Mouse (Mus musculus) heart, embryonic 12.5 days (tissue): ENCODE results near the gene Gucy1b1. TPM values are rescaled to one million over a fixed set of nuclear protein-coding genes. Genes with fewer than 3 reads are reported as not detected.

Source experiments
- ATAC-seq: fragments of 200-750 bp; cut with Nextera tagmentation; 2 replicates; pipeline ENCODE4 v1.8.0; 2017; ENCODE audit warnings: moderate TSS enrichment, moderate library complexity; ENCODE audit not compliant: insufficient number of reproducible peaks, low FRiP score
- H3K27ac ChIP-seq: fragments of 300-500 bp; sonication (generic); 2 replicates; pipeline ENCODE4 v1.5.1; 2016; ENCODE audit warnings: mild to moderate bottlenecking, moderate library complexity; ENCODE audit not compliant: poor library complexity, severe bottlenecking
- H3K27me3 ChIP-seq: fragments of 300-500 bp; sonication (generic); replicated peaks from 2 replicates; pipeline ENCODE4 v1.6.1; 2016; ENCODE audit warnings: mild to moderate bottlenecking, moderate library complexity
- H3K36me3 ChIP-seq: fragments of 300-500 bp; sonication (generic); 2 replicates; pipeline ENCODE4 v1.6.1; 2016; ENCODE audit warnings: mild to moderate bottlenecking, moderate library complexity
- H3K4me1 ChIP-seq: fragments of 300-500 bp; sonication (generic); replicated peaks from 2 replicates; pipeline ENCODE4 v1.6.1; 2016; ENCODE audit warnings: mild to moderate bottlenecking
- H3K4me2 ChIP-seq: fragments of 300-500 bp; sonication (generic); 2 replicates; pipeline ENCODE4 v1.6.1; 2016; ENCODE audit warnings: mild to moderate bottlenecking, moderate library complexity
- H3K4me3 ChIP-seq: fragments of 300-500 bp; sonication (generic); 2 replicates; pipeline ENCODE4 v1.5.1; 2016; ENCODE audit warnings: mild to moderate bottlenecking
- H3K9ac ChIP-seq: fragments of 300-500 bp; sonication (generic); 2 replicates; pipeline ENCODE4 v1.6.1; 2016; ENCODE audit warnings: mild to moderate bottlenecking, moderate library complexity
- H3K9me3 ChIP-seq: fragments of 300-500 bp; sonication (generic); replicated peaks from 2 replicates; pipeline ENCODE4 v1.6.1; 2016; ENCODE audit warnings: mild to moderate bottlenecking, moderate library complexity
- WGBS: fragments of 180-500 bp; shearing (Covaris S2); methylation state at CpG from one replicate; pipeline ENCODE4 v1.1.7; 2016; 5-methylcytosine and 5-hydroxymethylcytosine counted together
- polyA plus RNA-seq: library from polyadenylated mRNA; unstranded; fragments of >200 nt; fragmentation: Nextera tagmentation; extraction: Ambion mirVana; gene quantifications from 2 replicates; pipeline ENCODE4 v1.2.1, GENCODE M21; 2016

Gucy1b1 gene
- polyA plus RNA-seq, 1 experiment from 2014 or later, result 62.6 TPM

DNA sequence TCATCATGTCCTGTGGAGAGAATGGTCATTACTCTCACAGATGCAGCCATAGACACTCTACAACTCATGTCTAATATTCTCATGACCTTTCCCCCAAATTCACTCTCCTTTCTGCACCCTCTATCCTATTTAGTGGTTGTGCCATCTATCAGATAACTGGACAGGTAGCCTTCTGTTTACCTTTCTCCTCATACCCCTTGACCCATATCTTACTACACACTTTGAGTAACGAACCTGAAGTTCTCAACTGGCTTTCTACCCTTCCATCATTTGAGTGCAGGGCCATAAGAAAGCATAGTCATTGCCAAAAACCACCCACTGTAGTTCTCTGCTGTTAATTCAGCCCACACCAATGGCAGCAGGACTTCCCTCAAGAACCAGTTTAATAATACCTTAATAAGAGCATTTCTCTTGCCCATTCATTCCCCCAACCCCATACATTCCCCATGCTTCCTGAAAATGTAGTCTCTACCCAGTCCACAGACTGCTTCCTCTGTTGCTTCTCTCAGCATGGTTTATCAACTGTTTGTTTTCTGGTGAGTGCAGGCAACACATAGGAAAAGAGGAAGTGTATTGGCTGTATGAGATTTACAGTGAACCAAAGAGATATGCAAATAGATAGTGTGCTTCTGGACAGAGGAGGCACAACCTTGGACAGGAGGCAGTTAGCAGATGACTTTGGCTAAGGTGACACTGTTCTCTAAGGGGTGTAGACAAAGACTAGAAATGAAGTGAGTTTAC is 44.3 kb downstream of the Gucy1b1 start:
- Histone ChIP-seq H3K9ac (no peak overlapping the region), H3K4me2 (no peak overlapping the region), H3K4me3 (no peak overlapping the region), H3K9me3 (no peaks in the 10 kb centered on the region), H3K4me1 (0 out of 2 replicates have a peak, but pooled peaks cover 3% of the 10 kb centered on the region), H3K27ac (no peak overlapping the region), H3K27me3 (no peaks in the 10 kb centered on the region), H3K36me3 (peaks cover 24% of the 10 kb centered on the region)
- 83% methylated on average over 1 of the region's 1 CpGs for WGBS
- ATAC-seq, result no peak

DNA sequence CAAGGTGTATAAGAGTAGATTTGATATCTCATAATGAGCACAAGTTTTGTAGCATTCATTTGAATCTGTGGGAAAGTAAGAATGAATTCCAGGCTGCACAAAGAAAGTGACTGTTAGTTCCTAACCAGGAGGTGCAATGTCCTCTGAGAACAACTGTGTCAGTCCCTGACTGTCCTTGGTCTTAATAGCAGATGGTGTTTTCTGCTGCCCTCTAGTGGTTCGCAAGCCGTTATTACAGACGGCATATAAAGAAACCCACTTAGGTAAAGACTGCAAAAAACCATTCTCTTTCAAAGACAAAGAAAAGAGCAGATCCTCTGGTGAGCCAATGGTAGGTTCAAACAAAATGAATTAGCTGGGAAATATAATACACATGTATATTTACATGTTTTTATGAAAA is 45.3 kb downstream of the Gucy1b1 start:
- WGBS, result 5% methylated on average over 3 of the region's 3 CpGs
- Histone ChIP-seq H3K9me3 (no peaks in the 10 kb centered on the region), H3K4me2 (no peak overlapping the region), H3K27ac (no peak overlapping the region), H3K9ac (no peak overlapping the region), H3K36me3 (peaks cover 15% of the 10 kb centered on the region), H3K4me1 (0 out of 2 replicates have a peak, but pooled peaks cover 3% of the 10 kb centered on the region), H3K4me3 (no peak overlapping the region), H3K27me3 (no peaks in the 10 kb centered on the region)
- no peak for ATAC-seq

GRCm38 (mm10) chr3:82027286-82027685 is 47.2 kb downstream of the Gucy1b1 start:
- H3K36me3 ChIP-seq, result no peaks in the 10 kb centered on the region
- H3K27me3 ChIP-seq, result no peaks in the 10 kb centered on the region
- ATAC-seq, result no peak
- H3K4me3 ChIP-seq, result no peak overlapping the region
- WGBS, result 59% methylated on average over 1 of the region's 1 CpGs
- no peaks in the 10 kb centered on the region for H3K9me3 ChIP-seq
- H3K4me2 ChIP-seq, result no peak overlapping the region
- no peak overlapping the region for H3K27ac ChIP-seq
- peaks cover 9% of the 10 kb centered on the region; the same call in 1 of the 2 replicates for H3K4me1 ChIP-seq
- H3K9ac ChIP-seq, result no peak overlapping the region

- ATAC-seq, result no peak
- WGBS, result 44% methylated on average over 3 of the region's 3 CpGs
- H3K9me3 ChIP-seq, result no peaks in the 10 kb centered on the region
Observed at GRCm38 (mm10) chr3:82023065-82023464, 51.4 kb downstream of the Gucy1b1 start.

DNA sequence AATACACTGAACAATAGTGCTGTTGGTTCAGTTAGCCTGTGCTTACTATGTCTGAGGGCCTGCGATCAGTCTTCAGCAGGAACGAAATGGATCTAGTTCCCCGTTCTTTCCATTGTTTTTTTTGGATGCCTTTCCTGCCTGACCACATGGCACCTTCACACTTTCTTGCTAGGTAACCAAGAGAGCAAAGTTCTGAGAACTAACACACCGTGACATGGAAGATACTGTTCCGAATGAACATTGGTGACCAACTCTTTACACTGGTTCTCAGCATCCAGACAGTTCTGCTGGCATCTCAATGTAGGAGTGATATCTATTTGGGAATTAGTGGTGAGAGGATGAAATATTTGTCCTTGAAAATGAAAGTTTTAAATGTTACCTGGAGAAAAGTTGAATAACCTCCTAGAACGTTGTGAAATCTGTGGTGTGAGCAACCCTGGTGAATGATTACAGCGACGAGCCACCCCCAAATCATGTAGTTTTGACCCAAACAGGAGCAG is 52.0 kb downstream of the Gucy1b1 start:
- no peak overlapping the region for H3K4me2 ChIP-seq
- ATAC-seq, result no peak
- no peak overlapping the region for H3K27ac ChIP-seq
- H3K27me3 ChIP-seq, result no peaks in the 10 kb centered on the region
- peaks cover 6% of the 10 kb centered on the region; the same call in 1 of the 2 replicates for H3K4me1 ChIP-seq
- no peaks in the 10 kb centered on the region for H3K9me3 ChIP-seq
- 75% methylated on average over 8 of the region's 8 CpGs for WGBS
- H3K9ac ChIP-seq, result no peak overlapping the region
- H3K4me3 ChIP-seq, result no peak overlapping the region
- no peaks in the 10 kb centered on the region for H3K36me3 ChIP-seq

More at GRCm38 (mm10) chr3:82023065-82023464, 51.4 kb downstream of the Gucy1b1 start:
- Histone ChIP-seq H3K4me2 (no peak overlapping the region), H3K4me1 (peaks cover 6% of the 10 kb centered on the region; the same call in 1 of the 2 replicates), H3K4me3 (no peak overlapping the region), H3K9ac (no peak overlapping the region), H3K27me3 (no peaks in the 10 kb centered on the region), H3K36me3 (no peaks in the 10 kb centered on the region), H3K27ac (no peak overlapping the region)

GRCm38 (mm10) chr3:82014148-82014703 is 60.3 kb downstream of the Gucy1b1 start:
- WGBS, result 77% methylated on average over 7 of the region's 7 CpGs
- H3K4me1 ChIP-seq, result no peaks in the 10 kb centered on the region
- H3K27ac ChIP-seq, result no peak overlapping the region
- H3K4me3 ChIP-seq, result no peak overlapping the region
- no peaks in the 10 kb centered on the region for H3K9me3 ChIP-seq
- ATAC-seq, result no peak
- H3K9ac ChIP-seq, result no peak overlapping the region
- H3K27me3 ChIP-seq, result no peaks in the 10 kb centered on the region
- H3K36me3 ChIP-seq, result no peaks in the 10 kb centered on the region
- H3K4me2 ChIP-seq, result no peak overlapping the region

DNA sequence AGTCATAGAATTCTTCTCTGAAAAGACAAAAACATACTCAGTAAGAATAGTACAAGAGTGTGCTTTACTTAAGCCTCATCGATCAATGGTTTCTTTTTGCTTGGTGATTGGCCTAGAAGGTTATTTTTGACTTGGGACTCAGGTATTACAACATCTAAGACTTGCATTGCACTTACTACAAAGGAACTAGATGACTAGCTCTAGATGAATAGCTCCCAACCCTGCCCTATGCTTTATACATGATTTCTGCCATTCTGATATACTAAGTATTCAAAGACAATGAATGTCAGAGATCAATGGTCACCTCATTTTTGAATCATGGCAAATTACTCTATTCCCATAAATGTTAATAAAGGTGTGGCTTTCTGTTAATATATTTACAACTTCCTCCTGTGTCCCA is 67.5 kb downstream of the Gucy1b1 start:
- 84% methylated on average over 1 of the region's 1 CpGs for WGBS
- Histone ChIP-seq H3K27ac (no peak overlapping the region), H3K9me3 (no peaks in the 10 kb centered on the region), H3K4me3 (no peak overlapping the region), H3K4me2 (no peak overlapping the region), H3K36me3 (no peaks in the 10 kb centered on the region), H3K27me3 (no peaks in the 10 kb centered on the region), H3K4me1 (no peaks in the 10 kb centered on the region), H3K9ac (no peak overlapping the region)
- ATAC-seq, result no peak

- Histone ChIP-seq H3K36me3 (no peaks in the 10 kb centered on the region), H3K4me2 (no peak overlapping the region), H3K4me1 (no peaks in the 10 kb centered on the region), H3K9ac (no peak overlapping the region), H3K27me3 (no peaks in the 10 kb centered on the region), H3K9me3 (no peaks in the 10 kb centered on the region), H3K27ac (no peak overlapping the region), H3K4me3 (no peak overlapping the region)
- no peak for ATAC-seq
- 4% methylated on average over 1 of the region's 1 CpGs for WGBS
Observed at GRCm38 (mm10) chr3:81995988-81996387, 78.5 kb downstream of the Gucy1b1 start.

- H3K27me3 ChIP-seq, result no peaks in the 10 kb centered on the region
- 31% methylated on average over 4 of the region's 4 CpGs for WGBS
- H3K36me3 ChIP-seq, result no peaks in the 10 kb centered on the region
- H3K9ac ChIP-seq, result no peak overlapping the region
- H3K27ac ChIP-seq, result no peak overlapping the region
- no peak for ATAC-seq
- H3K4me1 ChIP-seq, result peaks cover 4% of the 10 kb centered on the region; the same call in 1 of the 2 replicates
- no peak overlapping the region for H3K4me2 ChIP-seq
- no peaks in the 10 kb centered on the region for H3K9me3 ChIP-seq
- no peak overlapping the region for H3K4me3 ChIP-seq
Observed at GRCm38 (mm10) chr3:81995371-81995770, 79.1 kb downstream of the Gucy1b1 start.

DNA sequence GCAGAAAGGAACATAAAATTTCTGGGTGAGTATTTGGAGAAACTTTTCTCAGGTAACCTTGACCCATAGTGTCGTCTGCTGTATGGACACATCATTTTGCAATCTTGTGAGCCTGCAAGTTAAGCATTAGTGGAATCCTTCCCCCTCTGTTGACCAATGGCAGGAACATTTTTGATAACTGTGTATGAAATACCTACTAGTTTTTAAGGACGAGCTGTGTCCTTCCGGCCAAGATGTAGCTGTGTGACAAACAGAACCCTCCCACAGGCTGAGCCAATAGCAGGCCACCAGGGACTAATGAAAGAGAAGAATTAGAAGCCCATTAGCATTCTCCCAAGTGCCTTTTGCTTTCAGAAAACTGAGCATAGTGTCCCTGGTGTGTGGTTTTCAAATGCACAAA is 84.0 kb downstream of the Gucy1b1 start:
- H3K36me3 ChIP-seq, result no peaks in the 10 kb centered on the region
- no peak overlapping the region for H3K9ac ChIP-seq
- H3K4me2 ChIP-seq, result no peak overlapping the region
- no peak overlapping the region for H3K4me3 ChIP-seq
- peak overlapping the region; percentile 33; the same call in 1 of the 2 replicates for H3K27ac ChIP-seq
- no peaks in the 10 kb centered on the region for H3K27me3 ChIP-seq
- H3K9me3 ChIP-seq, result no peaks in the 10 kb centered on the region
- H3K4me1 ChIP-seq, result peaks cover 12% of the 10 kb centered on the region
- WGBS, result 22% methylated on average over 3 of the region's 3 CpGs
- no peak for ATAC-seq

DNA sequence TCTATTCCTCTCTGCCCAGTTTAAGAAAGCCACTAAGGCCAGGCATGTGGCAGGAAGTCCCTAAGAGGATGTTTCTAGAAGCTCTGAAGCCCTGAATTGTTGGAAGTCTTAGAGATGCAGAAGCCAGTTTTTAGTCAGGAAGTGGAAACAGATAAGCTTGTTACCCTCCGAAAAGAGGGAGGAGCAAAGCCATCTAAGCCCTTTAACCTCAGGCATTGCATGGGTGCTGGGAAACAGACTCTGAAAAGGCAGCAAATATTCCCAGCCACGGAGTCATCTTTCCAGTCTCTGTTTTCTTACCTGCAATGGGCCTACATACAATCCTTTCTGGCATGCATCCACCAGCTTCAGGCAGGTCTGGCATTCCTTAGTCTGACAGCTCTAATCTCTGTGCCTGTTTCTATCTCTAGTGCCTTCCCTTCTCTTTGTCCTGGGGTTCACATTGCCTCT is 84.8 kb downstream of the Gucy1b1 start:
- H3K4me2 ChIP-seq, result peak overlapping the region; percentile 36
- ATAC-seq, result peak; percentile 82

More for the DNA sequence above, 84.8 kb downstream of the Gucy1b1 start:
- Histone ChIP-seq H3K27ac (peak overlapping the region; percentile 83), H3K36me3 (no peaks in the 10 kb centered on the region), H3K9ac (no peak overlapping the region), H3K4me1 (peaks cover 12% of the 10 kb centered on the region), H3K4me3 (no peak overlapping the region), H3K9me3 (no peaks in the 10 kb centered on the region), H3K27me3 (no peaks in the 10 kb centered on the region)
- 3% methylated on average over 2 of the region's 2 CpGs for WGBS
